Mouse (Mus musculus): ENCODE measurements around the gene Tgm4.

Tgm4 gene

DNA sequence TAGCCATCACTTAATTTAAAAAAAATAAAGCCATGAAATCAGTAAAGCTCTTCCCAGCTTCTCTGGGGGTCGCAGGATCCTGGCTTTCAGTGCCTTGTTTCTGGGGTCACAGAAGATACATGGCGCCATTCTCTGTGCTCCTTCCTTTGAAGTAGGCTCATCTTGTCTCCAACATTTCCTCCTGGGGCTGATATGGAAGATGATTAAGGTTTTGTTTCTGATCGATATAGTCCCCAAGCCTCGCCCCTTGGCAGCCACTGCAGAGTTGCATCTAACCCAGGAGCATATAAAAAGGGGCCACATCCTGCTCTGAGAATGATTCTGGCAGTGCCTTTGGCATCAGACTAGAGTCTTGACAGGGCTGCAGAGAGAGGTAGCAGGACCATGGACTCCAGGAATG, at the start of gene Tgm4:
Gene Tgm4, plus strand, starts transcription at position 301 of the 400 bp plus-strand sequence.
- DNase-seq (ENCODE audit: low spot score in 2 of 2), result no peak

DNA sequence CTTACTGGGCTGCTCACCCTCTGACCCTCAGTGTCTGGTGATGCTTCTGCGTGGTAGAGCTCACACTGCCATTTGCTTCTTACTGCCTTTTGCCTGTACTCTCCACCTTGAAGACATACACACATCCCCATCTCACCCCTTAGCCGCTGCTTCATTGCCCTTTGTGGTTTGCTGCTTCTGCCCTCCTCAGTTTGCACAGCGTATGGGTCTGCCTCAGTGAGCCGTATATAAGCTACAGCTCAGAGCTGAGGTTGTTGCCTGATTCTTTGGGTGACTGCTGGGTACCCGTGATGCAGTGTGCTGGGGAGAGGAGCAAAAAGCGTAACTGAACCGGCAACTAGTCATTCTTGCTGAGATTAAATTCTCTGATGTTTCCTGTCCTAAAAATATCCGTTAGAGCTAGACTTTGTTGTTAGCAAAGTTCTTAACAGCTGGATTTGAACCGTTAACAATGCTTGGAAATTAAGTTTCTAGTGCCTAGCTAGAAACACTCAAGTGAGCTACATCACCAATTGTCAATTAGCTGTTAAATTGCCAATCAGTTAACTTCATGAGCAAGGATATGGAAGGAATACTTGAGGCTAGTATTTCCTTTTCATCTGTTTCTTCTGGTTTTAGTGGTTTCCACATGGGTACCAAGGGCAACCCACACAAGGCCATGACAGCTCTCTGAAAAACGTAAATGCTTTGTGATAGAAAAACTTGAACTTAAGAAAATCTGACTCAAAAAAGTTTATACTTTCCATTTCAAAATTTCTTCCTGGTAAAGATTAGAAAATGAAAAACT, 35.9 kb upstream of the Tgm4 start:
- DNase-seq (ENCODE audit: low spot score in 2 of 2), result no peak

DNA sequence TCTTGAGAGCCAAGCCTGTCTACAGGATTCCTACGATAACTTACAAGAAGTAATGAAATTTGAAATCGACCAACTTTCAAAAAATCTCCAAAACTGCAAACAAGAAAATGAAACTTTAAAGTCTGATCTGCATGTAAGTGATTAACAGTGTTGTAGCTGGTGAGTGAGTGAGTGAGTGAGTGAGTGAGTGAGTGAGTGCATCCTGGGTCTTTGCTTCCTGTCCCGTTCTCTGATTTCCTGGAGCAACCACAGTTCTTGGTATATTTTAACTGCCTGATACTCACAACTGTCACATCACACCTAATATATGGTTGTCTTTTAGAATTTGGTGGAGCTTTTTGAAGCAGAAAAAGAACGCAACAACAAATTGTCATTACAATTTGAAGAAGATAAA, 35.3 kb upstream of the Tgm4 start:
- DNase-seq (ENCODE audit: low spot score in 2 of 2), result no peak

DNA sequence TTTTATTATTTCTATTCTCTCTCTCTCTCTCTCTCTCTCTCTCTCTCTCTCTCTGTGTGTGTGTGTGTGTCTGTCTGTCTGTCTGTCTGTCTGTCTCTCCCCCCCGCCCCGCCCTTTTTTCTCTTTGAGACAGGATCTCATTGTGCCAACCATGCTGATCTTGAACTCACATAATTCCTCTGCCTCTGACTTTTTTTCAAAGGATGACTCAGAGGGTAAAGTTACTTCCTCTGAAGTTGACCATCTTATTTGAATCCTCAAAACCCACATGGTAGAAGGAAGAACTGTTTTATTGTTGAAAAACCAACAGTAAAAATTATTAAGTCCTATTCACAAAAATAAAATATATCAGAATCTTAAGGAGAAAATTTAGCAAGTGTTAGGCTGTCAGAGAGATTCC, 29.8 kb upstream of the Tgm4 start:
- DNase-seq (ENCODE audit: low spot score in 2 of 2), result no peak

DNA sequence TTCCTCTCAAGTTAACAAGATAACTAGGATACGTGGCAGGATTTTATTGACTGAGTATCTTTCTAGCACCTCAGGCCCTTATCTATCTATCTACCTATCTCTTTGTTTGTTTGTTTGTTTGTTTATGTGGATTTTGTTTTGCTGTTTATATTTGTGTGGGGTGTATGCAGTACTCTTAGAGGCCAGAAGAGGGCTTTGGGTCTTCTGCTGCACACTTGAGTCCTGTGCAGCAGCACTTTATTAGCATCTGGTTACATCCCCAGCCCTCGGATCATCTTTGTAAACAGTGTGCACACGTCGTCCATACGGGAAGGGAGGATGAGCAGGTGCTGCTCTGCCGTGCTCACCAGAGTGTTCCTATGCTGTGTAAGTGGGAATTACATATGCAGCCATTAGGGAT, 28.5 kb upstream of the Tgm4 start:
- no peak for DNase-seq (ENCODE audit: low spot score in 2 of 2)

DNA sequence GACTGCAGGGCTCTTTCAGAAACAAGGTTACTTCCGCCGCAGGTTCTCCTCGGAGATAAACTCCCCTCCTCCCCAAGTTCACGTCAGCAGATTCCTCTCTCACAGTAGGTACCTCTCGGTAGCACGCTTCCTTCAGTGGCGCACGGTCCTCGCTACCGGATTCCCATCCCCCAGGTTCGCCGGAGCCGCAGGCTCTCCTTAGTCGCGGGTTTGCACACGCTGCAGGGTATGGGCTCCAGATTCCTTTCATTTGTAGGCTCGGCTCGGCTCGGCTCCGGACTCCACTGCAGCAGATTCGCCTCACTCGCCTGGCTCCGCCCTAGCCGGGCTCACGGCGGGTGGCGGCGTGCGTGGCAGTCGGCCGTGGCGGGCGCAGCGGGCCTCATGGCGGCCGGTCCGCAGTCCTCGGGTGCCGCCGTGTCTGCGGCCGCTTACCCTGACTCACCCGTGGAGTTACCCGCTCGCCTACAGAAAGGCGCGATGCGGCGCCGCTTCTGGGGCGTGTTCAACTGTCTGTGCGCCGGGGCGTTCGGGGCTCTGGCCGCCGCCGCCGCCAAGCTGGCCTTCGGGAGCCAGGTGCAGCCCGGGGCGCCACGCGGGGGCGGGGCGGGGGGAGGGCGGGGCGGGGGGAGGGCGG, 13.4 kb upstream of the Tgm4 start, which contains the start of gene Tmem42:
Gene Tmem42, plus strand, starts transcription at position 332 of the 637 bp plus-strand sequence.
- peak; percentile 87 for DNase-seq (ENCODE audit: low spot score in 2 of 2)

DNA sequence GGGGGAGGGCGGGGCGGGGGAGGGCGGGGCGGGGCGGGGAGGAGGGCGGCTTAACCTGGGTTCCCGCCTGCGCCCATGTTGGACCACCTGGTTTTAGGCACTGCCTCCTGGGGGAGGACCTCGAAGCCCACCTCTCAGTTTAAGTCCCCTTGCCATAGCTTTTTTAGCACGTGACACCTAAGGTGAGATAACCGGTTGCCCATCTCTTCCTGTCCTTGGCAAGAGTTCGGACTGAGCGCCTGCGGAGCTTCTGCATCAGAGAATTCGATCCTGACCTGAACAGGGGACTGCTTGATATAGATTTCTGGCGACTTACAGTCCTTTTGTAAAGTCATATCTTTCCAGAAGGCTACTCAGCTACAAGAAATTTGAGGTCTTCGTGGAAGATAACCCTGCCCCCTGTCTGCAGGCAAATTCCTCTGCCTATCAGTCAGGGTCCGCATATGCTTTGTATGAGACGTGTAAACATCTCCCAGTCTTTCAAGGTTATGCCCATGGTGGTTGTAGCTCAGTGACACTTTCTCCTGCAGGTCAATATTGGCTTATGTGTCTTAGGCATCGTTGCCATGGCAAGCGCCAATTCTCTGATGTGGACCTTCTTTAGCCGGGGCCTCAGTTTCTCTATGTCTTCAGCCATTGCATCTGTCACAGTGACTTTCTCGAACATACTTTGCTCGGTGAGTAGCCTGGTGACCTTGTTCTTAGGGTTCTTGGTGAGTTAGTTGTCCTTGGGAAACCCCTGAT, 12.7 kb upstream of the Tgm4 start:
- DNase-seq (ENCODE audit: low spot score in 2 of 2), result peak; percentile 25 to 33

DNA sequence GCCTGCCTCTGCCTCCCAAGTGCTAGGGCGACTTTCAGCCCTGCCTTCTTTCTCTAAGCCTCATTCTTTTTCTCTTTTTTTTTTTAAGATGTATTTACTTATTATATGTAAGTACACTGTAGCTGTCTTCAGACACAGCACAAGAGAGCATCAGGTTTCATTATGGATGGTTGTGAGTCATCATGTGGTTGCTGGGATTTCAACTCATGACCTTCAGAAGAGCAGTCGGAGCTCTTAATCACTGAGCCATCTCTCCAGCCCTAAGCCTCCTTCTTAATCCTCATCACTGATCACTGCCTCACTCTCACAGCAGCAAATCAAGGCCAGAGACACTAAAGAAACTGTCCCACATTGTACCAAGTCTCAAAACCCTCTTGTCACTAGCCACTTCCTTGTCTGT, 10.3 kb upstream of the Tgm4 start:
- DNase-seq (ENCODE audit: low spot score in 2 of 2), result no peak

DNA sequence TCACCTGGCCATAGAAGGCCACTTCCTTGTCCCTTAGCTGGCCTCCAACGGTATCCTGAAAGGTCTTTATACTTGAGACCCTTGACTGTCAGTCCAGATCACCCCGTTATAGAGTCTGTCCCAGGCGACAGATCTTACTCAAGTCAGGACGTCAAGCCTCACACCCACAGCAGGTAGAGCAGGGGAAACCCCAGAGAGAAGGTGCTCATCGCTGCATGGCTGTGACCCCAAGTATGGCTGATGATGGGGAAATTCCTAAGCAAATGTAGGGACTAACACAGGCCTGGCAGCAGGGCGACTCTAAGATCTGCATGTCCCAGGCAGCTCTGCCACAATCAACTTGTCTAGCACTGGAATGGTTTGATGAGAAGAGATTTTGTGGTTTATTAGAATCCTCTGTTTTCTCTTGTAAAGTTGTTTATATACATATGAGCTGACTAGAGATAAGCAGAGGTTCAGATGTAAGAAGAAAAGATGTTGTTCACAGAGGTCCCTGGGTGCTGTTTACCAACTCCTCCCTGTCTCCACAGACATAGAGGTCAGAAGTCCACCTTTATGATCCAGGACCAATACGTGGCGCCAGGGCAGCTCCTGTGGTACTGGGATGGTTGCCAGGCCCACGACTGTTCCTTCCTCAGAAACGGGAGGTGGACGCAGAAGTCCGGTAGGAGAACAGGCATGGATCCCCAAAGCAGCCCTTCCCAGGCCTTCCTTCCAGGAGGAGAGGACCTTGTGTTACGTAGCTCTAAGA, 2.9 kb upstream of the Tgm4 start:
- no peak for DNase-seq (ENCODE audit: low spot score in 2 of 2)

DNA sequence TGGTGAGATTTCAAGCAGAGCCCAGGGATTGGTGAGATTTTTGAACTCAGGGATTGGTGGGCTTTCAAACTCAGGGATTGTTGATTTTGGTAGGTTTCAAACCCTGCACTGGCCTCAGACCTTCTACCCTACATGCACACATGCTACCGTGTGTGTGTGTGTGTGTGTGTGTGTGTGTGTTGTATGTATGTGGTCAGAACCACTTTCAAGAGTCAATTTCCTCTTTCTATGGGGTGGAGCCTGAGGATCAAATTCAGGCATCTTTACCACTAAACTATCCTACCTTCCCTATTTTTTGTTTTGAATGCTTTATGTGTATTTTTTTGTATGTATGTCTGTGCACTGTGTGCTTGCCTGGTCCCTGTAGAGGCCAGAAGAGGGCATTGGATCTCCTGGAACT, 13.1 kb downstream of the Tgm4 start:
- DNase-seq (ENCODE audit: low spot score in 2 of 2), result no peak

DNA sequence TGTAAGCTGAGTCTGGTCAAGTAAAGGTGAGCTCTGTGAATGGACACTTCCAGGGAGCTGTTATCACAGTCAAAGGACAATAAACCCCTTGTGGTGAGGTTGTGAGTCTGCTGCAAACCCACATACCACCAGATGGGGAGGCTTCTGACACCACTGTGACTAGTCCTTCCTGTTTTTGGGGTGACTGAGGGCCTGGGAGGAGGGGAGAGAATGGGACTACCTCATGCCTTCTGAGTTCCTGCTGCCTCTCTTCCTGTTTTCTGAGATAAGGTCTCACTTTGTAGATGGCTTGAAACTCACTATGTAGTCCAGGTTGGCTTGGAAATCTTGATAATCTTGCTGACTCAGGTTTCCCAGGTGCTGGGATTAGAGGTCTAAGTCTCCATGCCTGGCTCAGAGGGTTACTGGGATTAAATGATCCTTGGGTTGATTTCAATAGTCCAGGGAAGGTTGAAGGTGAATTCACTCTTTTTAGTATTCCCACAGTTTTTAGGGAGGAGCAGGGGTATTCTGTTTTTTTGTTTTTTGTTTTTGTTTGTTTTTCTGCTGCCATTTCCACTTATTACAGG, 24.3 kb downstream of the Tgm4 start:
- DNase-seq (ENCODE audit: low spot score in 2 of 2), result no peak

DNA sequence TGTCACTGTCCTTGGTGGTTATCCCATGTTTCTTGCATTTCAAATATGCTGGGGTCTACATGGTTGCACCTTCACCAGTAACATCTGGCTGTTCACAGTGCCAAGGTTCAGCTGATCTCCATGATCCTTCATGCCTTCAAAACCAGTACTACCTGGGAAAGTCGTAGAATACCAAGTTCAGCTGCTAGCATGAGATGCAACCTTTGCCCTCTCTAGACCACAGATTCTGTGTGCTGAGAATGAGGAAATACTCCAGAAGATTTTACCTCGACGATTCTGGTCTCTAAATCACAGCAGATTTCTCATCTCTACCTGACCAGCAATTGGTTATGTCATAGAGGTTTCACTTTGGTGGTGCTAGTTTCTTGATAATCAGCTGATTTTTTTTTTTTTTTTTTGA, 25.6 kb downstream of the Tgm4 start:
- DNase-seq (ENCODE audit: low spot score in 2 of 2), result no peak

DNA sequence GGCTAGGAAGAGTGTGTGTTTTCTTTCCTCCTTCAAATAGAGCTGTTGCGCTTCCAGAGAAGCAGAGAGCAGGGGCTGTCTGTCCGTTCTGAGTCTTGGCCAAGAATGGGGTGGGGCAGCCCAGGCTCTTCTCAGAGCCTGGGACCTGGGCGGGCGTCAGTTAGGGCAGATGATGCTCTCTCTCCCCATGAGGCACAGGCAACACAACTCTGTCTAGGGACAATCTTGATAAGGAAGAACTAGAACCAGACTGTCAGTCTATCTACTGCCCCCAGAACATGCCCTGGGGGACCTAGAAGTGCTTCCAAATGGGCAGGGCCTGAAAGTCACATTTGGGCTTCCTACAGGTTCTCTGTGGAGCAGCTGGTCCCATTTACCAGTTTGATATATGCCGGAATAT, 44.6 kb downstream of the Tgm4 start:
- DNase-seq (ENCODE audit: low spot score in 2 of 2), result no peak

DNA sequence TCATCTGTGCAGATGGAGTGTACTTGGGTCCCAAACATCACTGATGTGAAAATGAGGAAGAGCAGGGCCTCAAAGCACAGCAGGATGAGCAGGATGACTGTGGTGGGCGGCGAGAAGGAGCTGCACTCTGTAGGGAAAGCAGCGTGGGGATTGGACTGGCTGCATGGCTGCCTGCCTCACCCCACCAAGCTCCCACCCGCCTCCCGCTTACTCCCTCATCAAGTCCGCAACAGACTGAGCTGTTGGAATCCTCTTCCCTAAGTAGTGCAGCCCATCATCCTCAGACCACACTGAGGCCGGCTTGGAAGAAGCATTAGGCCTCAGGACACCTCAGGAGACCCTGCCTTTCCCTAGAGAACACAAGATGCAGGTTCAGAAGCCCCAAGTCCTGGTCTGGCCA, 45.8 kb downstream of the Tgm4 start:
- DNase-seq (ENCODE audit: low spot score in 2 of 2), result no peak

DNA sequence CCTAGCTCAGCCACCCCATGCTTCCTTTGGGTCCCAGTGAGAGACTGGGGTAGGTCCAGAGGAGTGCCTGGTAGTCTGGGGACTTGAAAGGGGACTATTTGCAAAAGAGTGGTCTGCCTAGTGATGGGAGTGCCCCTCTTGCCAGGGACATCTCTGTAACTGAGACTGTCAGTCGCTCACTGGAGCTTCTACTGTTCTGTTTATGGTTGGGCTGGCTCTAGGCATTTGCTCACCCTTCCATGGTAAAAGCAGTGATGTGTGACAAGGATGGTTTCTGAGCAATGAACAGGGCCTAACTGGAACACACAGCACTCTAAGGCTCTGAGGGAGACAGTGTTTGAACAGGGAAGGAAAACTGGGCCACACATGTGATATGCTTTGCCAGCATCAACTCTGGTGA, 46.3 kb downstream of the Tgm4 start:
- no peak for DNase-seq (ENCODE audit: low spot score in 2 of 2)

DNA sequence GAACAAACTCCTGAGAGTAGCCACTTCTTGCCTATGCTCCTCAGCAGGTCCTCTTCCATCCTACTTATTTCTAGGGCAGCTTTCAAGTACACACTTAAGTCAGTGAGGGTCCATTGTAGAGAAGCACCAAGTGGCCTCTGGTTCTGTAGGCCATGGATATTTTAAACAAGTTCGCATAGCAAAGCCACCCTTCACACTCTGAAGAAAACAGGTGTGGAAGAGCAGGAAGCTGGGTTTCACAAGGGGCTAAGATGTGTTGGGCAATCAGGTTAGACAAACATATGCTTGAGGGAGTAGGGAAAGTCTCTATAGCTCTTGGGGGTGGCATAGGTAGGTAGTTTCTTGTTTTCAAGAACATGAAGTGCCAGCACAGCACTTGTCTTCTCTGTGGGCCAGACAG, 50.8 kb downstream of the Tgm4 start:
- DNase-seq (ENCODE audit: low spot score in 2 of 2), result no peak

DNA sequence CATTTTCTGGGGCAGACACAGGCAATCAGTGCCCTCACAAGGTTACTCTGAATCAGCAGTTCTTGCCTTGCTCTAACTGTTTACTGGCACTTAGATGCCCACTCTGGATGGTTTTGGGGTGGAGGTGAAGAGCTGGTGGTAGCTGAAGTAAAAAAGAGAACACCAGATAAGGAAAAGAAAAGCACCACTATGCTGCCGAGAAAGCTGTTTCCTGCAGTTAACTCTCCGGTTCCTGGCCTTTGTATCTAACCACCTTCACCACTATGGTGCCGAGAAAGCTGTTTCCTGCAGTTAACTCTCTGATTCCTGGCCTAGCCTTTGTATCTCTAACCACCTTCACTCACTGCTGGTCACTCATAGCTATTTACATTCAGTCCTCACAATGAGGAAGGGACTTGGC, 53.0 kb downstream of the Tgm4 start:
- no peak for DNase-seq (ENCODE audit: low spot score in 2 of 2)

DNA sequence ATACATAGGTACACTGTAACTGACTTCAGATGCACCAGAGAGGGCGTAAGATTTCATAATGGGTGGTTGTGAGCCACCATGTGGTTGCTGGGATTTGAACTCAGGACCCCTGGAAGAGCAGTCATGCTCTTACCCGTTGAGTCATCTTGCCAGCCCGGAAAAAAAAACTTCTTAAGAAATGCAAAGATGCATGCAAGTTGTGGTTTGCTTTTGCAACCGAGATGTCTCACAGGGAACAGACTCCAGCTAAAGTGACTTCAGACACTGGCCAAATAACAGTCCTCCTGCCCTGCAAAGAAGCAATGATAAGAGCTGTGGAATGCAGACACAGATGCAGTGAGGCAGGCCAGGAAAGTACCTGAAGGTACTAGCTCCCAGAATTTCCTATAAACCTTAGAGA, 56.3 kb downstream of the Tgm4 start:
- DNase-seq (ENCODE audit: low spot score in 2 of 2), result no peak

DNA sequence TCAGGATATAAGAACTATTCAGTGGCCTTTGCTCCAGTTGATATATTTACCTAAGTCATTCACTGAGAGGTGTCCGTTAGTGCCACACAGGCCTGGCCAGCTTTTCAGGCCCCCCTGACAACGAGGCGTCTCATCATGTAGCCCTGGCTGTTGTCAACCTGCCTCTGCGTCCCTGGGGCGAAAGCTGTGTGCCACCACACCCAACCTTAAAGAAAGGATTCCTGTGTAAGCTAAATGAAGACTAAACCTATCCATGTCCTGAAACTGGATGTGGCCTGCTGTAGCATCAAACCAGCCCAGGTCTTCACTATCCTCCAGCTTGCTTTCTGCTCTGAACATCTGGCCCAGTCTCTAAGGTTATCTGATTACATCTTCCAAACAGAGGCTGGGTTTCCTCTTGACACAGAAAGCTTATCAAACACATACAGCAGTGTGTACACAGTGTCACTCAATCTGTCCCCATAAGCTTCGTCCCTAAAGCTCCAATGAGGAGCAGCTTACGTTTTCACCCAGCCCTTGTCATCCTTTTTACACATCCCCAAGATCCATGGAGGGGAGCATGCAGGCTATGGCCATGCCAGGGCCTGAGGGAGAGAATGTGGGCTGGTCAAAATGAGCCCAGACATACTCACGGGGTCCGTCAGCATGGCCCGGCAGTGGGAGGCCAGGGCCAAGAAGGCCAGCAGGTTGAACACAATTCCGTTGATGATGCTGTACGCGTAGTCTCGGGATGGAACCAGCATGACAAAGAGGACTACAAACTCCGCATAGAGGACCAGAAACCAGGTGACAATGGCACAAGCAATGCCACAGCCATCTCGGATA, 65.3 kb downstream of the Tgm4 start:
- no peak for DNase-seq (ENCODE audit: low spot score in 2 of 2)

DNA sequence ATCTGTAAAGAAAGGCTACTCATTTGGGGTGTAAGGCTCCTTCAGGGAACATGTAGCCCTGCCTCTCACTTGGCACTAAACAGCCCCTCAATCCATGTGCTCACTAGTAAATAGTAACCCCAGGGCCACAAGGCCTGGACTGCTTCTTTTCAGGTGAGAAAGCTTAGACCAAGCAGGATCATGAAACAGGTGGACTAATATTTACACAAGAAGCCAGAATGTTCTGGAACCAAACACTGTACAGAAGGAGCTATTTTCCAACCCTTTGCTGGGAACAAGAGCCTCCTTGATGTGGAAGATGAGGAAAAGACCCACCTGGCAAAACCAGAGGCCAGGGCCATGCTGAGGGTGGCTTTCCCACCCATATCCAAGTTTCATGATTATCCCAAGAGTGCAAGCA, 68.9 kb downstream of the Tgm4 start:
- DNase-seq (ENCODE audit: low spot score in 2 of 2), result no peak

DNA sequence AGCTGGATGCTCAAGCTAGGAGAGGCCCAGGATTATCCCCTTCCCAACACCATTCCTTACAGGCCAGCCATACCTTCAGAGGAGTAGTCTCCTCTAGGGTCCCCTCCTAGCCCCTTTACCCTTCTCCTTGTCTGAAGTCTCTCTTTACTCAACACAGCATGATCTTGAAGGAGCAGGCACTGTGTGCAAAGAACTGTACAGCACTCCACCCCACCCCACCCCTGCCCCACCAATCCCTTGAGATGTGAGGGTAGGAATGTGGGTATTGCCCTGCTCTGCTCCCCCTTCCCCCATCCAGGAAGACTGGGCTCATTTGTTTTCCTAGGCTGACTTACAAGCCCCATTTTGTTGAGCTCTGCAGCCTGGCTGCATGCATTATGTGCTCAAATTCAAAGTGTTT, 69.8 kb downstream of the Tgm4 start:
- DNase-seq (ENCODE audit: low spot score in 2 of 2), result no peak

All from heart, adult 9 months (tissue).